Mouse (Mus musculus) brown adipose tissue, adult 24 weeks (tissue): ENCODE measurements around the gene Usp43. TPM values are rescaled to one million over a fixed set of nuclear protein-coding genes. Genes with fewer than 3 reads are reported as not detected.

ENCODE experiments used
- H3K27ac ChIP-seq: fragments of 200-500 bp; replicated peaks from 2 replicates; pipeline ENCODE4 v1.5.1; 2012; ENCODE audit warnings: low read depth, mild to moderate bottlenecking, low read length
- H3K4me1 ChIP-seq: fragments of 200-500 bp; 2 replicates; pipeline ENCODE4 v1.6.1; 2012; ENCODE audit warnings: low read length, mixed read lengths; ENCODE audit not compliant: control insufficient read depth, insufficient read depth, insufficient read length
- H3K4me3 ChIP-seq: fragments of 200-500 bp; 2 replicates; pipeline ENCODE4 v1.5.1; 2012; ENCODE audit warnings: low read depth, mild to moderate bottlenecking, low read length, moderate library complexity; ENCODE audit not compliant: insufficient read depth
- polyA plus RNA-seq: library from polyadenylated mRNA; stranded (reverse); fragments of >200 nt; gene quantifications from 2 replicates; pipeline ENCODE4 v1.2.4, GENCODE M21; 2012; ENCODE audit not compliant: missing spikeins, insufficient read depth, insufficient read length

Usp43 gene
- polyA plus RNA-seq, 1 experiment = 0.32 TPM

DNA sequence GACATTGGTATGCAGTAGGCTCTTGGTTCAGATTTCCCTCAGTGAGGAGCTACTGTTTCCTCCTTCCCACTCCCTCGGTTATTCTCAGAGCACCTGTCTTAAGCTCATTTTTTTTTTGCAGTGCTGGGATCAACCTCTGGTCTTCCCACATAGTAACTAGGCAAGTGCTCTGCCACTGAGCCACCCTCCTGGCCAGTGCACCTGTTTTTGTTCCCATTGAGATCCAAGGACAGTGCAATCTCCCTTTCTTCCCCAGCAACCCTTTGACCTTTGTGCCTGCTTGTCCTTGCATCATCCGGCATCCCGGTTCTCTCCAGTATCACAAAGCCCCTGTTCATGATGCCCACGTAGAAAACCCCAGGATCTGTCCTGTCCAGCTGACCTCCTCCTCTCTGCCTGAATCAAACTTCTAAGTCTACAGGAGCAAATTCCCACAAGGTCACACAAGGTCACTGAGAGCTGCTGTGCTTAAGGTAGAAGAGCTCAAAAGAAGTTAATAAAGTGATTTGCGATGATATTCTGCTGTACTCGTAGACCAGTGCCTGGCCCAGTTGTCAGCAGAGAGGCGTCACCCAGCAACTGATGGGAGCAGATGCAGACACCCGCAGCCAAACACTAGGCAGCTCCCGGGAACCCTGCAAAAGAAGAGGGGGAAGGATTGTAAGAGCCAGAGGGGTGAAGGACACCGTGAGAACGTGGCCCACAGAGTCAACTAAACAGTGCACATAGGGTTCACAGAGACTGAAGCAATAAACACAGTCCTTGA lies 114.9 kb downstream of the Usp43 start:
- H3K4me3 ChIP-seq = no peak overlapping the region
- no peaks in the 10 kb centered on the region for H3K4me1 ChIP-seq
- no peak overlapping the region for H3K27ac ChIP-seq

GRCm38 (mm10) chr11:67805538-67805937 lies 116.4 kb downstream of the Usp43 start:
- no peaks in the 10 kb centered on the region; the same call in 1 of the 2 replicates for H3K4me1 ChIP-seq
- H3K4me3 ChIP-seq = no peak overlapping the region
- H3K27ac ChIP-seq = no peak overlapping the region

Other genes starting within 250 kb of the Usp43 start
- not detected in 2 replicates for gene Rcvrn, start 226.8 kb downstream of the Usp43 start, polyA plus RNA-seq
- gene Glp2r, start 151.0 kb downstream of the Usp43 start, polyA plus RNA-seq = not detected in 2 replicates
- gene Gsg1l2, start 147.5 kb downstream of the Usp43 start, polyA plus RNA-seq = not detected in 2 replicates
- gene Dhrs7c, start 124.0 kb downstream of the Usp43 start, polyA plus RNA-seq = 7.0 and 19.4 TPM in 2 replicates
- gene Cfap52, start 43.5 kb upstream of the Usp43 start, polyA plus RNA-seq = not detected in 2 replicates
- gene Stx8, start 44.0 kb upstream of the Usp43 start, polyA plus RNA-seq = 48.8 and 60.8 TPM in 2 replicates